Mouse (Mus musculus): ENCODE data around the gene Creb3l2. TPM values are rescaled to one million over a fixed set of nuclear protein-coding genes. Genes with fewer than 3 reads are reported as not detected.

Creb3l2 gene
- polyA plus RNA-seq, 1 experiment: 10.2 TPM

DNA sequence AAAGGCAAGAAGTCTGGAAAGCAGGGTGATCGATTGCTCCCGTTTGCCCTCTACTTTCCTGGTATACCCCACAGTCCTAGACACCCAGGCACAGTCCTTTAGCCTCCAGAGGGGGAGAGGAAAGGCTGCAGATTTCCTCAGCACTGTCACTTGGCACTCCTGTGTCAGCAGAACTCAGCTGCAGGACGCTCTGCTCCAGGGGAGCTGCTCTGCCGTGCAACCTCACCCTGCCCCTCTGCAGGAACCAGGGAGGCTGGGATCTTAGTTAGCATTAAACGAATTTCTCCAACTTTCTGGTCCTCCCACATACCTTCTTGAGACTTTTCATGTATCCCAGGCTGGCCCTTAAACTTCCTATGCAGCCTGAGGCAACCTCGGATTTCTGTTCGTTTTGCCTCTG lies 40.0 kb downstream of the Creb3l2 start:
- TF ChIP-seq CTCF (IDR thresholded peaks at IDR 0.05; ENCODE audit: low read depth, low read length) (no peak), EP300 (IDR thresholded peaks at IDR 0.05; ENCODE audit: insufficient read depth, low read depth, low read length) (no peak), POLR2A (IDR thresholded peaks at IDR 0.05; ENCODE audit: insufficient read depth, low read length) (no peak)
- Histone ChIP-seq H3K27me3 (ENCODE audit: control insufficient read depth, insufficient read depth, low read length, poor library complexity, severe bottlenecking) (no peaks in the 10 kb centered on the region), H3K9ac (ENCODE audit: low read depth, poor library complexity, severe bottlenecking) (no peak overlapping the region), H3K4me3 (ENCODE audit: low read depth, low read length) (no peak overlapping the region), H3K9me3 (replicated peaks; ENCODE audit: control insufficient read depth, insufficient read depth, low read length, poor library complexity, severe bottlenecking) (no peaks in the 10 kb centered on the region), H3K36me3 (ENCODE audit: control insufficient read depth, insufficient read depth, low read length, poor library complexity, severe bottlenecking) (no peaks in the 10 kb centered on the region), H3K4me1 (ENCODE audit: control insufficient read depth, insufficient read depth, low read length) (peaks cover 2% of the 10 kb centered on the region), H3K27ac (ENCODE audit: insufficient read depth, low read length) (no peak overlapping the region)

DNA sequence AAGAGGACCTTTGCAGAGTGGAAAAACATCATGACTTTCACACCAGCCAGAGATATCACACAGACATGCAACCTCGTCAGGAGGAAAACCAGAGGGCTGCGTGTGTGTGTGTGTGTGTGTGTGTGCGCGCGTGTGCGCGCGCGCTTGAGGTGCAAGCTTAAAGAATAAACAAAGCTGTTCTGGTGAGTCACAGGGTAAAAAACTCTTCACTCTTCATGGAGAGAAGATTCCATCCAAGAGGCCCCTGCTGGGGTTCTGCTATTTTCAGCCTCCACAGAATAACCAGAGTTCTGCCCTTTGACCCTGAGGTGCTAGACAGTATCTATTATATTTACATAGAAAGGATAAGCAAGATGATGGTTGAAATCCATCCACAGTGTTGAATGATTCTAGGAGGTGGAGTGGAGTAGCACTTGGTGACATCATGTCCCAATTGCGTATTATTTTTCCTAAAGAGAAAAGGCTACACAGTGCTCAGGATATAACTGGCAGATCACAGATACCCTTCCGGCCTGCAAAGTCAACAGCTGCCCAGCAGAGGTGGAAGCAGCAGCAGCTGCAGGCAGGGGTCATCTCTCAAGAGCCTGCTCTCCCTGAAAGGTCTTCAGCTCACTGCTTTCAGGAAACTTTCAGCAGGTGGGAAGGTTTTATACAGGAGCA lies 41.0 kb downstream of the Creb3l2 start:
- no peak overlapping the region for H3K27ac ChIP-seq (ENCODE audit: insufficient read depth, low read length)
- H3K9me3 ChIP-seq (replicated peaks; ENCODE audit: control insufficient read depth, insufficient read depth, low read length, poor library complexity, severe bottlenecking): no peaks in the 10 kb centered on the region
- H3K9ac ChIP-seq (ENCODE audit: low read depth, poor library complexity, severe bottlenecking): no peak overlapping the region
- TF ChIP-seq POLR2A (IDR thresholded peaks at IDR 0.05; ENCODE audit: insufficient read depth, low read length) (no peak), CTCF (IDR thresholded peaks at IDR 0.05; ENCODE audit: low read depth, low read length) (no peak), EP300 (IDR thresholded peaks at IDR 0.05; ENCODE audit: insufficient read depth, low read depth, low read length) (no peak)
- no peaks in the 10 kb centered on the region for H3K27me3 ChIP-seq (ENCODE audit: control insufficient read depth, insufficient read depth, low read length, poor library complexity, severe bottlenecking)
- H3K4me1 ChIP-seq (ENCODE audit: control insufficient read depth, insufficient read depth, low read length): peaks cover 2% of the 10 kb centered on the region
- H3K36me3 ChIP-seq (ENCODE audit: control insufficient read depth, insufficient read depth, low read length, poor library complexity, severe bottlenecking): no peaks in the 10 kb centered on the region
- no peak overlapping the region for H3K4me3 ChIP-seq (ENCODE audit: low read depth, low read length)

DNA sequence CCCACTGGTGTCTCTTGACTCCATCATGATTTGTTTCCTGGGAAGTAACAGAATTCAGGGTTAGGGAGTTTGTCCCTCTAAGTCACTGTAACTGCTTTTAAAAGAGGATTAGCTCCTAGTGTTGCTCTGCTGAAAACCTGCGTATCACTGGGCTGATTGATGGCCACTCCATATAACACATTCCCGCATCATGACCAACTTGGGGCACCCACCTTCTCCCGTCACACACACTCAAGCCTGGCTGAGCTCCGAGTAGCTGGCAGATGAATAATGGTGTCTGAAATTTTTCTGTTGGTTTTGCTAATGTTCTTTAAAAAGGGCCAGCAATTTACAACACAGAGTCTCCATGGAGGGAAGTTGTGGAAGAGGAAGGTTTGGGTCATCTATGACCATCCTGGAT lies 41.8 kb downstream of the Creb3l2 start:
- Histone ChIP-seq H3K27me3 (ENCODE audit: control insufficient read depth, insufficient read depth, low read length, poor library complexity, severe bottlenecking) (no peaks in the 10 kb centered on the region), H3K4me1 (ENCODE audit: control insufficient read depth, insufficient read depth, low read length) (peaks cover 2% of the 10 kb centered on the region), H3K4me3 (ENCODE audit: low read depth, low read length) (no peak overlapping the region), H3K36me3 (ENCODE audit: control insufficient read depth, insufficient read depth, low read length, poor library complexity, severe bottlenecking) (no peaks in the 10 kb centered on the region), H3K9ac (ENCODE audit: low read depth, poor library complexity, severe bottlenecking) (no peak overlapping the region), H3K27ac (ENCODE audit: insufficient read depth, low read length) (no peak overlapping the region), H3K9me3 (replicated peaks; ENCODE audit: control insufficient read depth, insufficient read depth, low read length, poor library complexity, severe bottlenecking) (no peaks in the 10 kb centered on the region)
- TF ChIP-seq CTCF (IDR thresholded peaks at IDR 0.05; ENCODE audit: low read depth, low read length) (no peak), EP300 (IDR thresholded peaks at IDR 0.05; ENCODE audit: insufficient read depth, low read depth, low read length) (no peak), POLR2A (IDR thresholded peaks at IDR 0.05; ENCODE audit: insufficient read depth, low read length) (no peak)

DNA sequence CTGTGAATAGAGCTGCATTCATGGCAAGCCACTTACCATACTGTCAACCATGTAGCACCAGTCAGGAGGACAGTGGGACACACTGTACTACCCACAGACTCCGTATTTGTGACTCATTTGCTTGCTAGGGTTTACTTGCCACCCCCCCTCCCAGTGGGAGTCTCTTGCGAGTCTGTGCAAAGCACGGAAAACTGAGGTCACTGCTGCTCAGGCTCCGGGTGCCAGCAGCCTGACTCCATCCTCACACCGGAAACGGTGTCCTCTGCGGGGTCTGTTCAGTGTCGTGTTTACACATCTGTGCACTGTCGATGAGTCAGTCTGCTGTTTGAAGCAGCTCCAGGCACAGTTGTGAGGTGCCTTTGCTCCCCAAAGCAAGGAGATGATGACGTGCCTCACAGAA lies 43.0 kb downstream of the Creb3l2 start:
- Histone ChIP-seq H3K36me3 (ENCODE audit: control insufficient read depth, insufficient read depth, low read length, poor library complexity, severe bottlenecking) (no peaks in the 10 kb centered on the region), H3K9me3 (replicated peaks; ENCODE audit: control insufficient read depth, insufficient read depth, low read length, poor library complexity, severe bottlenecking) (no peaks in the 10 kb centered on the region), H3K27ac (ENCODE audit: insufficient read depth, low read length) (no peak overlapping the region), H3K27me3 (ENCODE audit: control insufficient read depth, insufficient read depth, low read length, poor library complexity, severe bottlenecking) (no peaks in the 10 kb centered on the region), H3K9ac (ENCODE audit: low read depth, poor library complexity, severe bottlenecking) (no peak overlapping the region), H3K4me3 (ENCODE audit: low read depth, low read length) (no peak overlapping the region), H3K4me1 (ENCODE audit: control insufficient read depth, insufficient read depth, low read length) (no peaks in the 10 kb centered on the region)
- TF ChIP-seq POLR2A (IDR thresholded peaks at IDR 0.05; ENCODE audit: insufficient read depth, low read length) (no peak), EP300 (IDR thresholded peaks at IDR 0.05; ENCODE audit: insufficient read depth, low read depth, low read length) (no peak), CTCF (IDR thresholded peaks at IDR 0.05; ENCODE audit: low read depth, low read length) (no peak)

DNA sequence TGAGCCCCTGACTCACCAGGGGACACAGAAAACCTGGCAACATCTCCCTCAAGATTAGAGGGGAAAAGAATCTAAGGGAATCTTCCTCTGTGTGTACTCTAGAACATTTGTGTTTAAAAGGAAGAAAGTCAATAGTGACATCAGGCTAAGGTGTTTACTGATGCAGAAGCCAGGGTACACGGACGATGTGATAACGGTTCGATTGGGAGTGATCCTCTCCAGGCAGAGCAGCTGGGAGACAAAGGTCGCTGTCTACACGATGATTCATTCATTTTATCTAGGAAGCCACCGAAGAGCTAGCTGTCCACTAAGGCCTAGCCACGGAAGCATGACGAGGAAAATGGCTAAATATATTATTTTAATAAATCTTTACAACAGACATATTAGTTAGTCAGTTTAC lies 44.0 kb downstream of the Creb3l2 start:
- no peak overlapping the region for H3K4me3 ChIP-seq (ENCODE audit: low read depth, low read length)
- H3K9me3 ChIP-seq (replicated peaks; ENCODE audit: control insufficient read depth, insufficient read depth, low read length, poor library complexity, severe bottlenecking): no peaks in the 10 kb centered on the region
- H3K9ac ChIP-seq (ENCODE audit: low read depth, poor library complexity, severe bottlenecking): no peak overlapping the region
- no peak for TF ChIP-seq CTCF (IDR thresholded peaks at IDR 0.05; ENCODE audit: low read depth, low read length)
- no peak for TF ChIP-seq EP300 (IDR thresholded peaks at IDR 0.05; ENCODE audit: insufficient read depth, low read depth, low read length)
- no peak for TF ChIP-seq POLR2A (IDR thresholded peaks at IDR 0.05; ENCODE audit: insufficient read depth, low read length)
- no peaks in the 10 kb centered on the region for H3K27me3 ChIP-seq (ENCODE audit: control insufficient read depth, insufficient read depth, low read length, poor library complexity, severe bottlenecking)
- H3K4me1 ChIP-seq (ENCODE audit: control insufficient read depth, insufficient read depth, low read length): no peaks in the 10 kb centered on the region
- H3K36me3 ChIP-seq (ENCODE audit: control insufficient read depth, insufficient read depth, low read length, poor library complexity, severe bottlenecking): no peaks in the 10 kb centered on the region
- no peak overlapping the region for H3K27ac ChIP-seq (ENCODE audit: insufficient read depth, low read length)

DNA sequence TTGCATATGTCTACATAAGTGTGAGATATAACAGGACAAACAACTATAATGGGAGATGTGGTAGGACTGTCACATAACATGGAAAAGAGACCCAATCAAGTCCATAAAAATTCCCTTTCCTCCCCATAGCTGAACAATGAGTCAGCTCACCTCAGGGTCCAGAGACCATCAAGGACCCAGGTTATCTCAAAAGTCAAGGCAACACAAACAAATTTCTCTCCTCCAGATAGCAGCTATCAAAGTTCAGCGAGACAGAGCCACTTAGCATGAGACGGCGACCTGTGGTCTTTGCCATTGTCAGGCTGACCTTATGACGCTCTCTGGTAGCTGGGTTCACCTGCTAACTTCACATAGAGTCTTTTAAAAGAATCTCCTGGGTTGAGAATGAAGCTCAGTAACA lies 44.7 kb downstream of the Creb3l2 start:
- Histone ChIP-seq H3K9me3 (replicated peaks; ENCODE audit: control insufficient read depth, insufficient read depth, low read length, poor library complexity, severe bottlenecking) (no peaks in the 10 kb centered on the region), H3K4me1 (ENCODE audit: control insufficient read depth, insufficient read depth, low read length) (no peaks in the 10 kb centered on the region), H3K27ac (ENCODE audit: insufficient read depth, low read length) (no peak overlapping the region), H3K27me3 (ENCODE audit: control insufficient read depth, insufficient read depth, low read length, poor library complexity, severe bottlenecking) (no peaks in the 10 kb centered on the region), H3K36me3 (ENCODE audit: control insufficient read depth, insufficient read depth, low read length, poor library complexity, severe bottlenecking) (no peaks in the 10 kb centered on the region), H3K4me3 (ENCODE audit: low read depth, low read length) (no peak overlapping the region), H3K9ac (ENCODE audit: low read depth, poor library complexity, severe bottlenecking) (no peak overlapping the region)
- TF ChIP-seq EP300 (IDR thresholded peaks at IDR 0.05; ENCODE audit: insufficient read depth, low read depth, low read length) (no peak), CTCF (IDR thresholded peaks at IDR 0.05; ENCODE audit: low read depth, low read length) (no peak), POLR2A (IDR thresholded peaks at IDR 0.05; ENCODE audit: insufficient read depth, low read length) (no peak)
